Mouse (Mus musculus) testis, adult 2 months (tissue): ENCODE data around the gene Ankrd39.

Experiments used
- CTCF ChIP-seq: fragments of 200-500 bp; IDR thresholded peaks from 2 replicates; pipeline ENCODE4 v1.5.1; 2012; ENCODE audit warnings: low read depth, mild to moderate bottlenecking, inconsistent platforms, low read length, moderate library complexity; ENCODE audit not compliant: control insufficient read depth, insufficient read depth, insufficient replicate concordance
- POLR2A ChIP-seq: fragments of 200-500 bp; IDR thresholded peaks from 2 replicates; pipeline ENCODE4 v1.6.1; 2012; ENCODE audit warnings: low read depth, mild to moderate bottlenecking, inconsistent platforms, low read length, moderate library complexity; ENCODE audit not compliant: control insufficient read depth

DNA sequence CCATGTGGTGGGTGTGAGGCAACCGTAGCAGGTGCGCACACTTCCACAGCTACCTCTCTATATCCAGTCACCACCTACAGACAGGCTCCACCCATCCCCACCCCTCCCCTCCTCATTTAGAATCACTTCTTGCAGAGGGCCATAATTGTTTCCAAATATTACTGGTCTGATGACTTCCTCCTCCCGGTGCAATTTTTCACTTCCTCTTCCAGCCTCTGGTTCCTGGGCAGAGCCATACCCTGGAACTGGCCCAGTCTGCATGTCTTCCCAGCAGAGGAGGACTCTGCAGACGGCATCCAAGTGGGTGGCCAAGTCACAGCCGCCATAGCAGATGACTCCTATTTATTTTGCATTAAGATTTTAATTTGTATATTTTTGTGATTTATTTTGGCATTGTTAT lies 39.0 kb downstream of the Ankrd39 start:
- no peak for TF ChIP-seq CTCF
- no peak for TF ChIP-seq POLR2A
